Mouse (Mus musculus): ENCODE measurements around the gene Fam53b. TPM values are rescaled to one million over a fixed set of nuclear protein-coding genes. Genes with fewer than 3 reads are reported as not detected.
A peak's percentile ranks its signal among the peaks of the same experiment; 100 is the strongest.

Fam53b gene
- polyA plus RNA-seq, 1 experiment: 52.4 TPM

GRCm38 (mm10) chr7:132705130-132705529 lies 108.6 kb downstream of the Fam53b start:
- no peaks in the 10 kb centered on the region for H3K36me3 ChIP-seq (ENCODE audit: control insufficient read depth, insufficient read depth, low read length)
- WGBS: 58% methylated on average over 7 of the region's 7 CpGs
- H3K27ac ChIP-seq (ENCODE audit: insufficient read depth, low read length): no peak overlapping the region
- H3K4me1 ChIP-seq (ENCODE audit: control insufficient read depth, insufficient read depth, insufficient read length): peaks cover 24% of the 10 kb centered on the region; the same call in 1 of the 2 replicates
- no peak for TF ChIP-seq POLR2A (IDR thresholded peaks at IDR 0.05; ENCODE audit: low read depth, low read length)
- peak; percentile 21; the same call in 1 of the 2 replicates for TF ChIP-seq CTCF (IDR thresholded peaks at IDR 0.05; ENCODE audit: extremely low read depth, insufficient read depth, insufficient read length, insufficient replicate concordance)
- H3K27me3 ChIP-seq (ENCODE audit: control insufficient read depth, insufficient read depth, low read length): no peaks in the 10 kb centered on the region
- no peak overlapping the region for H3K4me3 ChIP-seq (ENCODE audit: extremely low read depth, insufficient read depth, insufficient read length)
- no peak for DNase-seq (ENCODE audit: low read depth in 1 of 2, low spot score in 2 of 2)

DNA sequence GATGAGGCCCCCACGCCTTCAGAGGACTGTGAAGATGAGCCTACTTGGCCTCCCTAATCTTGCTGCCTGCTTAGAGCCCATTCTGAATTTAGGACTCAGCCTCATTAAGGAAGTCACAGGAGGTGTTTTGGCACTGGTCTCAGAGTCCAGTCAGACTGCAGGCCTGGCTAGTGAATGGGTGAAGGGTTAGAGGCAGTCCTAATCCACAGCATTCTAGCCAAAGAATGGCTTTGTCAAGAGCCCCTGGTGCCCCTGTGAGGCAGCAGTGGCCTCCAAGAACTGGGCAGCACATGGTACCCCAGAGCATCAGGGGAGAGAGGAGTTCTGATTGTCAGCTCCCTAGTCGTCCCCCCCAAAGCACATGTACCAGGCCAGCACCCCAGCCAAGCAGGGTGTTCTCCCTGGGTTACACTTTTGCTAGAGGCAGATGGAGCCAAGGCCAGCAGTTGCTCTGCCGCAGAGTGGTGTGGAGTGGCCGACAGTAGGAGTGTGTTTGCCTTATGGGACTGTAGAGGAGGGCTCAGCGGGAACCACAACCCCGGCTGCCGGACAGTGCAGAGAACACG lies 109.3 kb downstream of the Fam53b start:
- Histone ChIP-seq H3K36me3 (ENCODE audit: control insufficient read depth, insufficient read depth, low read length) (no peaks in the 10 kb centered on the region), H3K4me3 (ENCODE audit: extremely low read depth, insufficient read depth, insufficient read length) (no peak overlapping the region), H3K27ac (ENCODE audit: insufficient read depth, low read length) (no peak overlapping the region), H3K4me1 (ENCODE audit: control insufficient read depth, insufficient read depth, insufficient read length) (peaks cover 31% of the 10 kb centered on the region; the same call in 1 of the 2 replicates), H3K27me3 (ENCODE audit: control insufficient read depth, insufficient read depth, low read length) (no peaks in the 10 kb centered on the region)
- TF ChIP-seq POLR2A (IDR thresholded peaks at IDR 0.05; ENCODE audit: low read depth, low read length) (no peak), CTCF (IDR thresholded peaks at IDR 0.05; ENCODE audit: extremely low read depth, insufficient read depth, insufficient read length, insufficient replicate concordance) (no peak)
- DNase-seq (ENCODE audit: low read depth in 1 of 2, low spot score in 2 of 2): no peak
- 93% methylated on average over 8 of the region's 8 CpGs for WGBS

- Histone ChIP-seq H3K36me3 (ENCODE audit: control insufficient read depth, insufficient read depth, low read length) (no peaks in the 10 kb centered on the region), H3K27ac (ENCODE audit: insufficient read depth, low read length) (no peak overlapping the region; the same call in 1 of the 2 replicates), H3K4me3 (ENCODE audit: extremely low read depth, insufficient read depth, insufficient read length) (no peak overlapping the region), H3K27me3 (ENCODE audit: control insufficient read depth, insufficient read depth, low read length) (no peaks in the 10 kb centered on the region), H3K4me1 (ENCODE audit: control insufficient read depth, insufficient read depth, insufficient read length) (peaks cover 36% of the 10 kb centered on the region; the same call in 1 of the 2 replicates)
- DNase-seq (ENCODE audit: low read depth in 1 of 2, low spot score in 2 of 2): no peak
- 93% methylated on average over 9 of the region's 9 CpGs for WGBS
- TF ChIP-seq POLR2A (IDR thresholded peaks at IDR 0.05; ENCODE audit: low read depth, low read length): no peak
- TF ChIP-seq CTCF (IDR thresholded peaks at IDR 0.05; ENCODE audit: extremely low read depth, insufficient read depth, insufficient read length, insufficient replicate concordance): no peak
Observed at GRCm38 (mm10) chr7:132703515-132704309, 110.0 kb downstream of the Fam53b start.

GRCm38 (mm10) chr7:132702492-132703070 lies 111.1 kb downstream of the Fam53b start:
- 54% methylated on average over 5 of the region's 5 CpGs for WGBS
- Histone ChIP-seq H3K27me3 (ENCODE audit: control insufficient read depth, insufficient read depth, low read length) (no peaks in the 10 kb centered on the region), H3K4me3 (ENCODE audit: extremely low read depth, insufficient read depth, insufficient read length) (no peak overlapping the region), H3K27ac (ENCODE audit: insufficient read depth, low read length) (no peak overlapping the region), H3K4me1 (ENCODE audit: control insufficient read depth, insufficient read depth, insufficient read length) (peaks cover 36% of the 10 kb centered on the region; the same call in 1 of the 2 replicates), H3K36me3 (ENCODE audit: control insufficient read depth, insufficient read depth, low read length) (no peaks in the 10 kb centered on the region)
- TF ChIP-seq CTCF (IDR thresholded peaks at IDR 0.05; ENCODE audit: extremely low read depth, insufficient read depth, insufficient read length, insufficient replicate concordance) (no peak), POLR2A (IDR thresholded peaks at IDR 0.05; ENCODE audit: low read depth, low read length) (no peak)
- no peak for DNase-seq (ENCODE audit: low read depth in 1 of 2, low spot score in 2 of 2)

DNA sequence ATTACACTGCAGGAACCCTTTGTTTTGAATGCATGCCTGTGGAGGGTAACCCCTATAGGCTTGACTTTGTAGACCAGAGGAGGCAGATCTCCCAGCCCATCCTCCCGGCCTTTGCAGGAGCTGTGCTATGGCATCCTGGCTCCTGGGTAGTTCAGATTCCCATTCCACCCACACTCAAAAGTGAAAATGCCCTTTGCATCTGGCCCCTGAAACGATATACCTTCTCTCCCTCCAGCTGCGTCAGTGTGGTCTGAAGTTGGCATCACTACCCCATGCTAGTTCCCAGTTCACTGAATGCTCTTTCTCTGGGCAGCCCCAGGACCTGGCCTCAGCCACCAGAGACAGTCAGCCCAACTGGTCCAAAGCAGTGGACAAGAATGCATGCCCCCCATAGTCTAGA lies 111.7 kb downstream of the Fam53b start:
- Histone ChIP-seq H3K36me3 (ENCODE audit: control insufficient read depth, insufficient read depth, low read length) (no peaks in the 10 kb centered on the region), H3K27me3 (ENCODE audit: control insufficient read depth, insufficient read depth, low read length) (no peaks in the 10 kb centered on the region), H3K27ac (ENCODE audit: insufficient read depth, low read length) (no peak overlapping the region), H3K4me3 (ENCODE audit: extremely low read depth, insufficient read depth, insufficient read length) (no peak overlapping the region), H3K4me1 (ENCODE audit: control insufficient read depth, insufficient read depth, insufficient read length) (peaks cover 36% of the 10 kb centered on the region; the same call in 1 of the 2 replicates)
- TF ChIP-seq CTCF (IDR thresholded peaks at IDR 0.05; ENCODE audit: extremely low read depth, insufficient read depth, insufficient read length, insufficient replicate concordance) (no peak), POLR2A (IDR thresholded peaks at IDR 0.05; ENCODE audit: low read depth, low read length) (no peak)
- no peak for DNase-seq (ENCODE audit: low read depth in 1 of 2, low spot score in 2 of 2)
- WGBS: 84% methylated on average over 3 of the region's 3 CpGs

DNA sequence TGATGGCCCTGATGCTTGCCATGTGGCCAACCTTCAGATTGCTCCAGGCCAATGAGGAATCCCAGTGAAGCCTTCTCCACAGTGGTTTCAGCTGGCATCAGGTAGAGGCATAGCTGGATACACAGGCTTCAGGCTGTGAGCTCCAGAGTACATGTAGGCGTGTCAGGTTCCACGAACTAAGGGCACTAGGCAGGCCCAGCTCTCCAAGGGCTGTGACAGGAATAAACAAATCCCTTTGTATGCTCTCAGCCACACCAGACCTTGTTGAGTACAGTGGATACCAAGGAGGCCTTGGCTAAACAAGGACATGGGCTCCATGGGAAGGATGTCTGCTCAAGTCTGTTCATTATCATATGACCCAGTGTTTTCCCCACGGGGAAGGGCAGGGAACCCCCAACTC lies 112.3 kb downstream of the Fam53b start:
- WGBS: 97% methylated on average over 3 of the region's 3 CpGs
- Histone ChIP-seq H3K27me3 (ENCODE audit: control insufficient read depth, insufficient read depth, low read length) (no peaks in the 10 kb centered on the region), H3K36me3 (ENCODE audit: control insufficient read depth, insufficient read depth, low read length) (no peaks in the 10 kb centered on the region), H3K27ac (ENCODE audit: insufficient read depth, low read length) (no peak overlapping the region), H3K4me3 (ENCODE audit: extremely low read depth, insufficient read depth, insufficient read length) (no peak overlapping the region), H3K4me1 (ENCODE audit: control insufficient read depth, insufficient read depth, insufficient read length) (peaks cover 36% of the 10 kb centered on the region; the same call in 1 of the 2 replicates)
- no peak for TF ChIP-seq CTCF (IDR thresholded peaks at IDR 0.05; ENCODE audit: extremely low read depth, insufficient read depth, insufficient read length, insufficient replicate concordance)
- no peak for TF ChIP-seq POLR2A (IDR thresholded peaks at IDR 0.05; ENCODE audit: low read depth, low read length)
- no peak for DNase-seq (ENCODE audit: low read depth in 1 of 2, low spot score in 2 of 2)
